Mouse (Mus musculus) layer of hippocampus, adult 2 months (tissue): ENCODE results near the gene Hnf1b. TPM values are rescaled to one million over a fixed set of nuclear protein-coding genes. Genes with fewer than 3 reads are reported as not detected.

ENCODE experiments used
- DNase-seq, 2 experiments: peaks; one replicate each; pipeline ENCODE4 v3.0.0; 2022; ENCODE audit warnings: low spot score in 2 of 2
- H3K27ac ChIP-seq: fragments of 200-600 bp; 2 replicates; pipeline ENCODE4 v1.8.1; 2022
- H3K4me3 ChIP-seq: fragments of 200-600 bp; 2 replicates; pipeline ENCODE4 v1.8.1; 2022; ENCODE audit warnings: mild to moderate bottlenecking
- CTCF ChIP-seq: fragments of 200-600 bp; conservative IDR thresholded peaks from 2 replicates; pipeline ENCODE4 v1.8.1; 2022; ENCODE audit warnings: antibody characterized with exemption, mild to moderate bottlenecking, moderate library complexity
- long read RNA-seq, 2 experiments: library from polyadenylated mRNA; stranded (forward); transcript quantifications; one replicate each; pipeline ENCODE4 v2.0.0; 2021; ENCODE audit warnings: borderline mapping rate in 2 of 2
- total RNA-seq, 2 experiments: library from RNA; stranded (reverse); gene quantifications; 2 replicates each; pipeline ENCODE4 v1.2.3; 2021

Gene Hnf1b
- under 1 TPM; 0.15 to 0.22 TPM for total RNA-seq
- long read RNA-seq, experiment 1 = 0 reads
- long read RNA-seq, experiment 2 = 0 reads

GRCm38 (mm10) chr11:83849529-83850335, at the start of gene Hnf1b:
Gene Hnf1b (plus strand): TSS chr11:83850063.
- no peak within 1 kb of the TSS for H3K27ac ChIP-seq
- no peak for DNase-seq
- no peak within 1 kb of the TSS for H3K4me3 ChIP-seq
- no peak for TF ChIP-seq CTCF

GRCm38 (mm10) chr11:83802166-83802565, 47.7 kb upstream of the Hnf1b start:
- no peak overlapping the region for H3K27ac ChIP-seq
- no peak overlapping the region for H3K4me3 ChIP-seq
- peak; percentile 78 for TF ChIP-seq CTCF
- DNase-seq = peak in 1 of 2 experiments; percentile 35

DNA sequence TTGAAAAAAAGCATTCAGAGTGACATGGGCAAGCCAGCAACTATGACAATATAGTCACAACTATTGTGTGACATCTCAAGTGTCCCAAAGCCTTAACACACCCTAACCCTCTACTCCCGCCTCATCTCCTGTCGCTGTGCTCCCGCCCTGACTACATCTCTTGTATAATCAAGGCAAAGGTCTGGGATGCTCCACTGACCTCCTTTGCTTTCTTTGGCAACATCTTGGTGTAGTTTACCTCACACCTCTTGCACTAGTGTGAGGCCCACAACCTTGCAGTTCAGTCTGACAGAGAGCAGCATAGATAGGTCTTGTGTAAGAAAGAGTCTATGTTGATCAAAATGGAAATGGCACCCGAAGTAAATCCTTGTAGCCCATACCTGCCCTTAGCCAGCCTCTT, 47.3 kb upstream of the Hnf1b start:
- no peak for DNase-seq
- no peak overlapping the region for H3K27ac ChIP-seq
- H3K4me3 ChIP-seq = no peak overlapping the region
- no peak for TF ChIP-seq CTCF

GRCm38 (mm10) chr11:83810441-83810840, 39.4 kb upstream of the Hnf1b start:
- TF ChIP-seq CTCF = no peak
- Histone ChIP-seq H3K27ac (no peak overlapping the region), H3K4me3 (no peak overlapping the region)
- DNase-seq = no peak

DNA sequence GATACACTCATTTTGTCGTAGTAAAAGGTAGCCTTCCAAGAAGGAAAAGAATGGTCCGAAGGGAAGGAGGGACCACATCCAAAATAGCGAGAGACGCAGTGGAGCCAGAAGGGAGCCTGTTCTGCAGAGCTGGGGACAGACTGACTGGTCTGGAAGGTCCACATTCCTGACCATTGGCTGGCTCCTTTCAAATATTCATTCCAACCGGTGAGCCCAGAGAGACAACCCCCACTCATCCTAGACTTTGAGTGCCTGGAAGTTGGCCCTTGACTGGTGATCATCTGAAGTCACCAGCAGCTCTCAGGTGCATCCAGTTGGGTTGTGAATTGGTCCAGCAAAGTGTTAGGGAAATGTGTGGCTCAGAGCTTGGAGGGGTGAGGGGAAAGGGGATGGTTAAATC, 34.7 kb upstream of the Hnf1b start:
- Histone ChIP-seq H3K27ac (no peak overlapping the region), H3K4me3 (no peak overlapping the region)
- no peak for TF ChIP-seq CTCF
- DNase-seq = no peak

DNA sequence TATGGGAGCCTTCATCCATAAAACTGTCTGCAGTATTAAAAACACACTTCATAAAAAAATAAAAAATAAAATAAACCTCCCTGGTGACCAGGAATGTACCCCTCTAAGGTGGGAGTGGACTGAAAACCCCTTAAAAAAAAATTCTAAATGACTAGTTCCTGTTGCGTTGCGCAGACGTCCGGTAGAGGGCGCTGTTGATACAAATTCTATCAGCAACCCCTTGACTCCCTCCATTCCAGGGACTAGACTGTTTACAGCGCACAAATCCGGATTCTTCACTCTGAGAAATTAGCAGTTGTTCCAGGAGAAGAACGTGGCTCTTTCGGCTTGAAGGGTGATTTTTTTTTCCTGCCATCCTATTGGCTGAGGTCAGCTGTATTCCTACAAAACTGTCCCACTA, 34.2 kb upstream of the Hnf1b start:
- no peak overlapping the region for H3K4me3 ChIP-seq
- DNase-seq = peak in 1 of 2 experiments; percentile 71
- TF ChIP-seq CTCF = peak; percentile 92
- H3K27ac ChIP-seq = no peak overlapping the region

GRCm38 (mm10) chr11:83817048-83817447, 32.8 kb upstream of the Hnf1b start:
- no peak for DNase-seq
- H3K27ac ChIP-seq = no peak overlapping the region
- no peak overlapping the region for H3K4me3 ChIP-seq
- no peak for TF ChIP-seq CTCF

DNA sequence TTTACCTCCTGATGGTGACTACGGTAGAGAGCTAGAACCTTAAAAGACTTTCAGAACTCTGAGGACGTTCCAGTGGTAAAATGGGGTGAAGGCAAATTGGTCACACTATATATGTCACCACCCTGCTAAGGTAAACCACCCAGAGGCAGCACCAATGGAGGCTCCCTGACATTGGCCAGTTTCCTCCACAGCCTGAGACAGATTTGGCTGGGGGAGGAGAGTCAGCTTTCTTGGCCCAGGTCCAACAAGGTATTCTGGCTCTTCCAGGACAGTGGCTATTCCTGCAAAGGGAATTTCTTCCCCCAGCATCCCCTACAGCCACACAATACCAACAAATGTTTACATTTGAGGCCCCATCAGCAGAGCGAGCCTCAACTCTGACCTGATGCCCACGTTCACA, 31.9 kb upstream of the Hnf1b start:
- no peak for DNase-seq
- no peak overlapping the region for H3K27ac ChIP-seq
- H3K4me3 ChIP-seq = no peak overlapping the region
- no peak for TF ChIP-seq CTCF

DNA sequence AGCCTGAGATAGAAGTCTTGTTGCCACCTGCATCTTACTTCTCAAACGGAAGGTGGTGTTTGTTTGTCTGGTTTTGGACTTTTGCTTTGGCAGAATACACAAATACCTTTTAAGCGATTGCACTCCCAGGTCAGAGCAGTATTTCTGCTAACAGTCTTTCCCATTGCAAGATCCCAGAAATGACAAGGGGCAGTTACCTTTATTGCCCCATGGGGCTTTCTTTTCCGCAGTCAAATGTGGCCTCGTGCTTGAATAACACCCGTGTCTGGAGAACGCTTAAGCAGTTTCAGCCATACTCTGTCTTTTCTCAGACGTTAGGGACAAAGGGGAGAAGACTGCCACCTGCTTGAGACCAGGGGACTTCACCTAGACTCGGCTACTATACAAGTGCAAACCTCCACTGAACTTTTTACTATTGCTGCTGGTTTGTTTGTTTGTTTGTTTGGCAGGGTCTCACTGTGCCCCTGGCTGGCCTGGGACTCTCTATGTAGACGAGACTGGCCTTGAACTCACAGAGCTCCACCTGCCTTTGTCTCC, 31.2 kb upstream of the Hnf1b start:
- DNase-seq = no peak
- Histone ChIP-seq H3K27ac (no peak overlapping the region), H3K4me3 (no peak overlapping the region)
- no peak for TF ChIP-seq CTCF

DNA sequence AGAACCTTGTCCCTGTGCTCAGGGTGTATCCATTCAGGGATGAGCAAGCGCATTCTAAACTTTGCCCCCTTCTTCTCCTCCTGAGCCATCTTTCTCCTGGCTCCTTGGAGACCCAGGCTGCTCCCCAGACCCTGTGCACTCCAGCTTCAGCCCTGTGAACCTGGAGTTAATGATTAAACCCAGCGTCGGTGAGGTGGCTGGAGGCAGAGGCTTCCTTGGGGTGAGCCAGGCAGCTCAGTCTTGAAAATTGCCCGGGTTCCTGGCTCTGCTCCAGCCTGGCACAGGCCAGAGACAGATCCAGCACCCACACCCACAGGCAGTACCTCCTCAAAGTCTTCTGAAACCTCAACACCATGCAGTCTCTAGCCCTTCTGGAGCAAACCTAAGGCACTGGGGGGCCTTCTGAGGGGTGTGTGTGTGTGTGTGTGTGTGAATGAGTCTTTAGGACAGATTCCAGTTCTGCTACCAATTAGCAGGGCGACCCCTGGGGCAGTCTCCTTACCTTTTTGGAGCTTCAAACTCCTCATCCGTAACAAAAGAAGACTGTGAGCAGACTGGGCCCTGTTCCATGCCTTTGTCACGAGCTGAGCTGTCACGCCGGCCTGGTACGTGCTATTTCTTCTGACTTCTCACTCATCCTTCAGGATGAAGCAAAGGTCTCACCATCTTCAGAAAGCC, 29.9 kb upstream of the Hnf1b start:
- no peak for DNase-seq
- TF ChIP-seq CTCF = no peak
- Histone ChIP-seq H3K27ac (no peak overlapping the region), H3K4me3 (no peak overlapping the region)

DNA sequence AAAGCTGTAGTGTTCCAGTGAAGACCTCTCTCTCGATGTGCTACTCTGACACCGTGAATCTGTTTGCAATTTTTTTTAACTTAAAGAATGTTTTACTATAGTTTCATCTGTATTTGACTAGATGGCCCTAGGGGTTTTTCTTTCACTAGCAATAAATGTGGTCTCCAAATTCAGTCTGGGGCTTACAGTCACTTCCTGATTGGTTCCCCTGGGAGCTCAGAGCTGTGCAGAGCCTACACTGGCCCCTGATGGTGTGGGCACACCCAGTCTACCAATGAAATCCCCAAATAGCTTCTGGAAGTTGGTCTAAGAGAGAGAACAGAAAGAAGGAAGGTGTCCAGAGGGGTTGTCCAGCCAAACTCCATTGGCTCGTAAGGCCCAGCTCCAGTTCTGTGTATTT, 23.7 kb upstream of the Hnf1b start:
- no peak for DNase-seq

GRCm38 (mm10) chr11:83828553-83829142, 21.2 kb upstream of the Hnf1b start:
- Histone ChIP-seq H3K27ac (no peak overlapping the region), H3K4me3 (no peak overlapping the region)
- DNase-seq = no peak
- no peak for TF ChIP-seq CTCF

More for the DNA sequence above, 23.7 kb upstream of the Hnf1b start:
- Histone ChIP-seq H3K27ac (no peak overlapping the region), H3K4me3 (no peak overlapping the region)
- no peak for TF ChIP-seq CTCF

- peak; percentile 75 for TF ChIP-seq CTCF
- DNase-seq = no peak
- no peak overlapping the region for H3K27ac ChIP-seq
- H3K4me3 ChIP-seq = no peak overlapping the region
Measured at GRCm38 (mm10) chr11:83832389-83832788, 17.5 kb upstream of the Hnf1b start.
